Mouse (Mus musculus) layer of hippocampus, postnatal 36 days (tissue): ENCODE data around the gene Vav1. TPM values are rescaled to one million over a fixed set of nuclear protein-coding genes. Genes with fewer than 3 reads are reported as not detected.
A peak's percentile ranks its signal among the peaks of the same experiment; 100 is the strongest.
"Not testable (repeated sequence)": the region's sequence is repeated elsewhere in the genome, so short reads cannot be mapped to it uniquely, and the experiment has no call there.

Source experiments
- DNase-seq, 2 experiments: peaks; one replicate each; pipeline ENCODE4 v3.0.0; 2022
- total RNA-seq, 2 experiments: library from RNA; stranded (reverse); gene quantifications; 2 replicates each; pipeline ENCODE4 v1.2.3; 2021

The Vav1 gene
- total RNA-seq, 2 experiments from 2014 or later, result 3.0 to 3.7 TPM

DNA sequence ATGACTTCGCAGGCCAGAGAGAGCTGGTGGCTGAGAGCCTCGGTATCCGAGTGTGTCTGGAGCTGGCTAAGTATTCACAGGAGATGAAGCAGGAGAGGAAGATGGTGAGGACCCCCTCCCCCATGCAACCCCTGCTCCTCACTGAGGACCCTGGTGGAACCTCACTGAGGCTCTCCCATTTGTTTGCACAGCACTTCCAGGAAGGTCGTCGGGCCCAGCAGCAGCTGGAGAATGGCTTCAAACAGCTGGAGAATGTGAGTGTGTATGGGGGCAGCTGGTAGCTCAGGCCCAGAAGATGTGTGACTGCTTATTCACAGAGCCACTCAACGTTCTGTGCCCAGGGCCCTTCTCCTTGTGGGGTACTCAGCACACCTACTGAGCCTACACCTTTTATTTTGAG, 25.6 kb upstream of the Vav1 start:
- no peak for DNase-seq

DNA sequence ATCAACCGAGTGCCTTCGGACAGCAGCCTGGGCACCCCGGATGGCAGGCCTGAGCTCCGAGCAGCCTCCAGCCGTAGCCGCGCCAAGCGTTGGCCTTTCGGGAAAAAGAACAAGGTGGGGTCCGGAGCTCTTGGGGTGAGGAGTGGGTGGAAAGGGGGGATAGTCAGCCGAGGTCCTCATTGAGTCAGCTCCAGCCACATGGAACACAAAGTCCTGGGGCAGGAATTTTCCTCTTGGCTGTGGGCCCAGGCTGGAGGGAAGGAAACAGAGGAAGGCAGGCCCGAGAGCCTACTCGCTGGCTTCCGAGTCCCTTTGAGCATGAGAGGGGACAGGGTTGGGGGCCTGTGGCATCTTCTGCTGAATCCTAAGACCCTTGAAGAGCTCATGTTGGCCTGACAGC, 23.5 kb upstream of the Vav1 start:
- no peak for DNase-seq

DNA sequence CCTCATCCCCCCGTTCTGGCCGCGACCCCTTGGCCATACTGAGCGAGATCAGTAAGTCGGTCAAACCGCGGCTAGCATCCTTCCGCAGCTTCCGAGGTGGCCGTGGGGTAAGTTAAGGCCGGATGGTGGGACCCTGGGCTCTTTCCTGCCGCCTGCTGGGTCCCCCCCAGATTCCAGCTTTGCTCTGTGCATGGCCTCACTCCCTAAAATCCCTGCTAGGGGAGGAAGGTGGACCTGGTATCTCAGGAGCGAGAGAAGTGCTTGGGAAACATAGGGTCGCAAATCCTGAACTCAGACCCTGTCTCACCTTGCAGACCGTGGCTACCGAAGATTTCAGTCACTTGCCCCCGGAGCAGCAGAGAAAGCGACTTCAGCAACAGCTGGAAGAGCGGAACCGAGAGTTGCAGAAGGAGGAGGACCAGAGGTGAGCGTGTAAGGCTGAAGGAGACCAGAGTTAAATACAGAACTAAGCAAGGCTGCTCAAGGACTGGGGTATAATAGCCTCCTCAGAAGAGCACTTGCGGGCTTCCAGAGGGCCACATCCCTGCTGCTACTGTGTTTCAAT, 21.9 kb upstream of the Vav1 start:
- no peak for DNase-seq

DNA sequence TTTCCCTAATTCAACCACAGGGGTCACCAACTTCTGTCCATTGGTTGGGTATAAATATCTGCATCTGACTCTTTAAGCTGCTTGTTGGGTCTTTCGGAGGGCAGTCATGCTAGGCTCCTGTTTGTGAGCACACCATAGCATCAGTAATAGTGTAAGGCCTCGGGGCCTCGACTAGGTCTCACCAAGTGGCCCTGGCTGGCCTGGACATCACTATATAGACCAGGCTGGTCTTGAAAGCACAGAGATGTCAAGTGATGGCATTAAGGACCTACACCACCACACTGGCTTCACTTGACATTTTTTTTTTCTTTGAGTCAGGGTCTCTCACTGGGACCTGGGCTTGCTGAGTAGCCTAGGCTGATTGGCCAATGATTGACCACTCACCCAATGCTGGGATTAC, 20.7 kb upstream of the Vav1 start:
- no peak for DNase-seq

DNA sequence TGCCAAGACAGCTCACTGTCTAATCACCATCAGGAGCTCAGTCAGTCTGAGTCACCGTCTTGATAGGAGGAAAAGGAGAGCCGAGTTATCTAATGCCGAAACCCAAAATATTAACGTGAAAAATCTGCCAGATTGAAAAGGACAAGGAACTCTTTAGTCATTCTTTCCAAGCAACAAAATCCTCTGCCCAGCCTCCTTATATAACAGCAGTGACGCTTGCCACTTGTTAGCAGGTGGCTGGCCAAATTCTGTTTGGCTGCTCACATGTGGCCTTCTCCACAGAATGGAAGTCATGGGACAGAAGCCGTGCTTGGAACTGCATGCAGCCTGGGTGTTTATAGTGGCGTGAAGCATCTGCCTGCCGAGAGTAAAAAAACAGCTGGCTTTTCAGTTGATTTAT, 19.2 kb upstream of the Vav1 start:
- peak in 1 of 2 experiments; percentile 35 for DNase-seq

DNA sequence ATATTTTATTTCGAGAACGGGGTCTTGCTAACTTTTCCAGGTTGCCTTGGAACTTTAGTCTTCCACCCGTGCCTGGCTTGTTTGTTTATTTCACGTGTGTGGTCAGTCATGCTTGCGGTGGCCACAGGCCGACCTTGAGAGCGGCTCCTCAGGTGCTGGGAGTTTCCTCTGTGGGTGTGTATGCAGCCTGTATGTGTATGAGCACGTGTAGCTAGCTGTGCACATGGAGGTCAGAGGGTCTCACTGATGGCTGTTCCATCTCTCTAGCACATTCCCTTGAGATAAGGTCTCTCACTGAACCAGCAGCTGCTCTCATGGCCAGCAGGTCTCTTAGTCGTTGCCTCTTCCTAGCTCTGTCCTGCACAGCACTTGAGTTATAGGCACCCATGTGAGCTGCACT, 18.5 kb upstream of the Vav1 start:
- no peak for DNase-seq

DNA sequence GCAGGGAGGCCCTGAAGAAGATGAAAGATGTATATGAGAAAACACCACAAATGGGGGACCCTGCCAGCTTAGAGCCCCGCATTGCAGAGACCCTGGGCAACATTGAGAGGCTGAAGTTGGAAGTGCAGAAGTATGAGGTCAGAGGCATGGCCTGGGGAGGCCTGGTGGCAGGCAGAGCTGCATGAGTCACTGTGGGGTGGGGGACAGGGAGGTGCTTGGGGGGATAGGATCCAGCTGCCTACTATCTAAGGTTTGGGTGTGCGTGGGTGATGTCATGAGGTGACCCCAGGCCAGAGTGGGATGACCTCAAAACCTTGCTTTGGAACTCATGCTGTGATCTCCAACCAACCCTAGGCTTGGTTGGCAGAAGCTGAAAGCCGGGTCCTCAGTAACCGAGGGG, 17.6 kb upstream of the Vav1 start:
- no peak for DNase-seq

DNA sequence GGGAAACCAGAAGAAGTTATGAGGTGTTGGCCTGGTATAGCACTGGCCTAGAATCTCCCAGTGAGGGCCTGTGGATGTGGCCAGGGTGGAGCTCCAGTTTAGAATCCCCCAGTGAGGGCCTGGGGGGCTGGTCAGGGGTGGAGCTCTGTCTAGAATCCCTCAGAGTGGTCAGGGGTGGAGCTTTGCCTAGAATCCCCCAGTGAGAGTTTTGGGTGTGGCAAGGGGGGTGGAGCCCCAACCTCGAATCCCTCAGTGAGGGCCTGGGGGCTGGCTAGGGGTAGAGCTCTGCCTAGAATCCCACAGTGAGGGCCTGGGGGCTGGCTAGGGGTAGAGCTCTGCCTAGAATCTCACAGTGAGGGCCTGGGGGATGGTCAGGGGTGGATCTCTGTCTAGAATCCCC, 17.1 kb upstream of the Vav1 start:
- DNase-seq, result no peak

DNA sequence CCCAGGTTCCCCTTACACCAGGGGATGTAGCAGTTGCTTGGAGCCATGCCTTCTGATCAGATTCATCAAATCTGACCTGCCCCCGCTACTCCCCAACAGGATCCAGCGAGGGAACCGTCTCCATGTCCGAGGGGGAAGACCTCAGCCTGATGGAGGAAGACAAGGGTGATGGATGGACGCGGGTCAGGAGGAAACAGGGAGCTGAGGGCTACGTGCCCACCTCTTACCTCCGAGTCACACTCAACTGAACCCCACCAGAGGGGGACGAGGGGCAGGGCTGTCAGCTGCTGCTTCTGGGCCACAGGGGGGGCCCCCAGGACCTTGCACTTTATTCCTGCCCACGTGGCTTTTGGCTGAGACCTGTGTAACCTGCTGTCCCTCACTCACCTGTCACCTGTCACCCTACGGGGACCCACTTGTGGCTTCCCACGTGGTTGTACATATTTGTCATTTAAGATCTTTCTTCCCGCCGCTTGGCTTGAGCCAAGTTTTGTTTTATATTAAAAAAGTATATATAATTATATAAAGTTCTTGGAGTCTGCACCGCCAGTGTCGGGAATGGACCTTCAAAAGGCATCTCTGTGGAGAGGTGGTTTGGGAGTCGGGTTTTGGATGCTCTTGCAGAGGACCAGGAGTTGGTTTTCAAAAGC, 15.9 kb upstream of the Vav1 start:
- no peak for DNase-seq

DNA sequence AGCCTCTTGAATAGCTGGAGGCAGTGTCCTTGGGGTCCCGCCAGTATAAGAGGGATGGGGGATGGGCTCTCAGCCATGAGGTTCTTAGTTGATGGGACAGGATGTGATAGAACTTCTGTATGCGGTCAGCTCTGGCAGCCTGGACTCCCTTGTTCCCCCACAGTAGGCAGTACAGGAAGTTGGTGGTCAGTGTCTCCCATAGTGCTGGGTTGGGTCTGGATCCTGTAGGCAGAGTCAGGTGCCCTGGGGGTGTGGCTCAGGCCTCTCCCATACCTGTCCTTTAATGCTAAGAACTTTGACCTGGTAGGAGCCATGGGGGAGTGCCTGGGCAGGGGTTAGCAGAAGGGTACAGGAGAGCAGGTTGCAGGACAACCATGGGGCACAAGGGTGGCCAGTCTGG, 14.7 kb upstream of the Vav1 start:
- DNase-seq, result no peak

DNA sequence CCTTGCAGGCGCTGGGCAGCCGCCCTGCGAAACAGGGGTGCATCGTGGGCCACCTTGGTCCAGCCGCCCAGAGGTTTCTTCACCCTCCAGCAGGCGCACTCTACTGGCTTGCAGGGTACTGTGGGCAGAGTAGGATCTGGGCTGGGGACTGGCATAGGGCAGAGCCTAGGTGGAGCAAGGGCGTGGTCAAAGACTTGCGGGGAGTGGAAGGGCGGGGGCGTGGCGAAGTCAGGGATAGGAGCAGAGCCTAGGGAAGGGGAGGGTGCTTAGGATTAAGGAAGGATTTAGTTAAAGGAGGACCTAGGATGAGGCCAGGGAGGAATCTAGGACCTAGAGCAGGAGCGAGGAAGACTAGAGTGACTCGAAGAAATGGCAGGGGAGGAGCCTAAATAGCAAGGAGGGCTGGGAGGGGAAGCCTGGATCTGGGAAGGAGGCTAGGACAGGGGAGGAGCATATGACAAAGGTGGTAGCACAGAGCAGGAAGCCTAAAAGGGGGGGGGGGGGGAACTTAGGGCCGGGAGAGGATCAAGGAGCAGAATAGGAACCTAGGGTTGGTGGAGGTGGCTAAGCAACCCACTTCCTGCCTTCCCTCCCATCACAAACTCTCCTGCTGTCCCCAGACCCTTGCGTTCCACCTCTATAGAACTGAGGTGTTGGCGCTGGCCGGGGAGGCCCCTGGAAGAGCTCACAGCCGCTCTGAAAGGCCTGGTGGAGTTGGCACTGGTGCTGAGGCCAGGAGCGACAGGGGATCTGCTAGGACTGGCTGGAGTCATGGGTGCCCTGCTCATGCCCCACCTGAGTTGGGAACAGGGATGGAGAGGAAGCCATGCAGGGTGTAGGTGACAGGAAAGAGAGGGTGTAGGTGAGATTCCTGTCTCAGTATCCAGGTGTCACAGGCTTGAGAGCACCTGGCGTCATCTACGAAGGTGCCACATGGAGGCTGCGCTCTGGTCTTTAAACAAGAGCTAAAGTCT, 13.6 kb upstream of the Vav1 start:
- DNase-seq, result no peak

DNA sequence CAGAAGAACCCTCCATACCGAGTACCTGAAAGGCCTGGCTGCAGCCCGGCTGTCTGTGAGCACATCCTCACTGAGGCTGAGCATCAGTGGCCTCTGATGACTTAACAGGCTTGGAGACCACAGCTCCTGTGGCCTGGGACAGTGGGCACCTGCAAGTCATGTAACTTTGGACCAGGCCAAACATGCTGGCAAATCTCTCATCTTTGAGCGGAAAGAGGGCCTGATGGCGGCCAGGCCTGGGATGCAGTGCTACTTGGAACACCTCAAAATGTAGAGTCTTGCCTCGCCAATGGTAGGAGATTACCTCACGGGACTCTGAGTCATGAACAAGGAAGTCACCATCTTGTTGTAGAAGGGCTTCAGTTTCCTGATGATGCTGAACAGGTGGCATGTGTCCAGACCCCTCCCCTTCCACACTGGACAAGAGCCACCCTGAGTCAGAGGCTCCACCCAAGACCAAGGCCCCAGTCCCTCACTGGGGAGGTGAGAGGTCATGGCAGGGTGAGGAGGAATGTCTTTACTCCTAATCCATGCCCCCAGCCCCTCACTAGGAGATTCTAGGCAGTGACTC, 11.3 kb upstream of the Vav1 start:
- DNase-seq, result no peak

DNA sequence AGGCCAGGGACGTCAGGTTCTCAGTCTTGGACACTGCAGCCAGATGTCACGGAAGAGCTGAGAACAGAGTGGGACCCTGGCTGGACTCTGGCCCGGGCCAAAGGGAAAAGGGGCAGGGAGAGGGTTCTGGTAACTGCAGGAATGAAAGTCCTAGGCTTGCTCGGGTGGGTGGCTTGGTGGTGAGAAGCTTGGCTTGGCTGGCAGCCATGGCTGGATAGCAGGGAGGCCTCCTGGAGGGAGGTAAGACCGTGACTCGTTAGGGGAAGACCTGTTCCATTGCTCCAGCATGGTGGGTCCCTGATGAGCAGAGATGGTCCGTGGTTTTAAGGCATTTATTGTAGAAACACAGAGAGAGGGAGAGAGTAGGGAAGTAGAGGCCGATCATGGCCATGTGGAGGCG, 7.6 kb upstream of the Vav1 start:
- DNase-seq, result no peak

DNA sequence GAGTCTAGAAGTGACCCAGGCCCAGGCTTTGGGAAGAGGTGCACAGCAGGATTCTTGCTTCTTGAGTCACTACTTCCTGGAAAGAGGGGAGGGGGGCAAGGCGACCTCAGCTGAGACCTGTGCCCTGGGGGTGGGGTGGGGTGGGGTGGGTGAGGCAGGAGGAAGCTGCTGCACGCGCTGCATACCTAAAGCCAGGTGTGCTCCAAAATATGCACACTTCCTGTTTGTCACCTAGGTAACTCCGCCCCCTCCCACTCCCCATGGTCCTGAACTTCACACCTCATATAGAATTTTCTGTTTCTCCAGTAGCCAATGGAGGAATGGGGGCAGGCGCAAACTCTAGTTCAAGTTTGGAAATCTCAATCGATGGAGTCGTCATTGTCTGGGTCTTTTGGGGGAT, 5.1 kb upstream of the Vav1 start:
- no peak for DNase-seq

DNA sequence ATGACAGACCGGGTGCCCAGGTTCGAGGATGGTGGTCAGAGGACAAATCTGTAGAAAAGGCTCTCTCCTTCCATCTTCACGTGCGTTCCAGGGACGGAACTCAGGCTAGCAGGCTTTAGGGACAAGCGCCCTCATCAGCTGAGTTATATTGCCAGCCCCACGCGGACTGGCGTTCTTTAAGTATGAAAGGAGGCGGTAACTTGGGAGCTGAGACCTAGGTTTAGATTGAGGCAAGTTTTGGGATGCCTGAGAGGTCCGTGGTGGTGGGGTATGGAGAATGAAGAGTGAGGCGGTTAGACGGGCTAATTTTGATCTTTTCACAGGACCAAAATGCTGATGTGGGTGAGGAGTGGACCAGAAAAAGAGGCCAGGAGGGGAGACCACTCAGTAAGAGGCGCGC, 4.2 kb upstream of the Vav1 start:
- DNase-seq, result no peak

DNA sequence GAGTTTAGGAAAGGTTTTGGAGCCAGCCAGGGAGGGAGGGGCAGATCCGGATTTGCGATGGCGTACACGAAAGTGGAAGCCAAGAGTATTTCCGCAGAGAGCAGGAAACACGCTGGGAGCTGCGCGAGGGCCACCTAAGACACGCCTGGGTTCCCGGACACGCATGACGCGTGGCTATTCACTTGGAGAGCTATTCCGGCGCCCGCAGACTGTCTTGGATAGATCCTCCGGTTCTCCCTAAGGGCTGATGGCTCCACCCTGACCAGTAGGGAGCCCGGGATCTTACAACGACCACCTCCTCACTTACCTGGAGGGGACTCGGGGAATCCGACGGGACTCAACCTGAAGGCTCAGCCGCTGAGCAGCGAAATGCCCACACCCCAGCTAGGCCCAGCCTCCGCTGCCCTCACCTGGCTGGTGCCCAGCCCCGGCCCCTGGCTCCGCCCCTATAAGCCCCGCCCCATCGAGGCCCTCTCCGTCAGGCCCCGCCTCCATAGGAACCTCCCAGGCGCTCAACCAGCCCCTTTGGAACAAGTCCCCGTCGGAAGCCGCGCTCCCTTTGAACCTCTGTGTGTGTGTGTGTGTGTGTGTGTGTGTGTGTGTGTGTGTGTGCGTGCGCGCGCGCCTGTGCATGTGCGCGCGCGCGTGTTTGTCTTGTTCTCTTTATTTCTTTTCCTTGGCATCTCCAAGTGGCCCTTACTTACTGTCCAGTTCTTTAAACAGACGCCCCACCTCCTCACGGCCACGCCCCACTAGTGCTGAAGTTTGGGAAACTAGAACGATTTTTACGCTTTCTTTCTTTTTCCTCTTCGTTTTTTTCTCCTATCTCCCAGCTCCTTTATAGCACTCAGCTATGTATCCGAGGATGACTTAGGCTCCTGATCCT, 3.5 kb upstream of the Vav1 start:
- peak; percentile 56 for DNase-seq

DNA sequence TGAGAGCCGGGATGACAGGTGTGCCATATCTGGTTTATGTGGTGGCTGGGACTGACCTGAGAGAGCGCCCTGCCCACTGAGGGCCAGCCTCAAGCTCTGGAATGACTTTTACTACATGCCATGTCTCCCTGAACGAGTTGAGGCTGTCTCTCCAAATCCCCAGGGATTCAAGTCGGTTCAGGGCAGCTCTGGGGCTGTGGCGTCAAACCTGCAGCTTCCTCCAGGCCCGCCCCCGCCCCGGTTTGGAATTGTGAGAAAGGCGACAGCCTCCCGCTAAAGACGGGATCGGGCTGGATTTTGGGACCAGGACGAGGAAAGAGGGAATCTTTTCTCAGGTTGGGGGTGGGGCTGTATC, 2.9 kb upstream of the Vav1 start:
- DNase-seq, result no peak

DNA sequence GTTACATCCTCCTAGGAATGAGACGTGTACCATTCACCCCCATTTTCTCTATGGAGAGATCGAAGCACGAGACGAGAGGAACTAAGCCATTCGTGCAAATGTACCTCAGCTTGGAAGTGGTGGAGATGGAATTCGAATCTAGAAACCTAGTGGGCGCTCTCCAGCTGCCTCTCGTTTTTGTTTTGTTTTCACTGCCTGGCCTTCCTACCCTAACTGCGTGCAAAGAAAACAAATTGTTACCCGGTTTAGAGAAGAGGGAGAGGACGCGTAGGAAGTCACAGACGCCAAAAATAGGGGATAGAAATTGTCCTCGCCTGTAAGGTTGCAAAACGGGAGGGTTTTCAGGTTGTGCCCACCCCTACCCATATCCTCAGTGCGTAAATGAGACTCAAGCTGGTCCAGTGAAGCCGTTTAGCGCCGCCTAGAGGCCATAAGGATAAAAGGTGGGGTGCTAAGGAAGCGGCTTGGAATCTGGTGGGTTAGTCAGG, 2.2 kb upstream of the Vav1 start:
- DNase-seq, result peak; percentile 66 to 69

DNA sequence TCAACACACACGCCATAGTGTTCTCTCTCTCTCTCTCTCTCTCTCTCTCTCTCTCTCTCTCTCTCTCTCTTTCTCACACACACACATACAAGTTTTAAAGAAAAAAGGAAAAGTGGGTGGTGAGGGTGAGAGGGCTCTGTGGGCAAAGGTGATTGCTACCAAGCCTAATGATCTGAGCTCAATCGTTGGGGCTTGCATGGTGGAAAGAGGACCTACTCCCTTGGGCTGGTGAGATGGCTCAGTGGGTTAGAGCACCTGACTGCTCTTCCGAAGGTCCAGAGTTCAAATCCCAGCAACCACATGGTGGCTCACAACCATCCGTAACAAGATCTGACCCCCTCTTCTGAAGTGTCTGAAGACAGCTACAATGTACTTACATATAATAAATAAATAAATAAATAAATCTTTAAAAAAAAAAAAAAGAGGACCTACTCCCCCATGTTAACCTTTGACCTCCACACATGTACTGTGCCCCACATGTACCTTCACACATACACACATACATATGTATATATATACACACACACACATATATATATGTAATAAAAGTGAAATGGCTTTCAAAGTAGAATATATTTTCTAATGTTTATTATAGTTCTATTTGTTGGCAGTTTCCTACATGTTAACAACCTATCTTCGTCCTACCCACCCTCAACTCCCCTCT, 1.2 kb upstream of the Vav1 start:
- not testable (repeated sequence) for DNase-seq

DNA sequence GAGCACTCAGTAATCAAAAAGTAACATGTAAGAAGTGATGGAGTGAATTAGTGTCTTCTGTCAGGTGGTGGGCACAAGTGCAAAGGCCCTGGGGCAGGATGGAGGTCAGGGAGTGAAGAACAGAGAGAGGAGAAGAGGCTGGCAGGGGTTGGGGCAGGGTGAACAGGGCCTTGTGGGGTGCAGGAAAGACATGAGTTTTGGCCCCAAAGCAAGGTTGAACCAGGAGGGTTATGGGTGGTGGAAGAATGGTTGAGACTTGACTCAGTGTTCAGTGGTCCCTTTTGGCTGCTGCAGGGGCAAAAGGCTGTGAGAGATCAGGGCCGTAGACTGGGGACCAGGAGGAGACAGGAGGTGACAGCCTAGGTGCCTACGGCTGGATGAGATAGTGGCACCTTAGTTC, 363 bp upstream of the Vav1 start:
- DNase-seq, result no peak

DNA sequence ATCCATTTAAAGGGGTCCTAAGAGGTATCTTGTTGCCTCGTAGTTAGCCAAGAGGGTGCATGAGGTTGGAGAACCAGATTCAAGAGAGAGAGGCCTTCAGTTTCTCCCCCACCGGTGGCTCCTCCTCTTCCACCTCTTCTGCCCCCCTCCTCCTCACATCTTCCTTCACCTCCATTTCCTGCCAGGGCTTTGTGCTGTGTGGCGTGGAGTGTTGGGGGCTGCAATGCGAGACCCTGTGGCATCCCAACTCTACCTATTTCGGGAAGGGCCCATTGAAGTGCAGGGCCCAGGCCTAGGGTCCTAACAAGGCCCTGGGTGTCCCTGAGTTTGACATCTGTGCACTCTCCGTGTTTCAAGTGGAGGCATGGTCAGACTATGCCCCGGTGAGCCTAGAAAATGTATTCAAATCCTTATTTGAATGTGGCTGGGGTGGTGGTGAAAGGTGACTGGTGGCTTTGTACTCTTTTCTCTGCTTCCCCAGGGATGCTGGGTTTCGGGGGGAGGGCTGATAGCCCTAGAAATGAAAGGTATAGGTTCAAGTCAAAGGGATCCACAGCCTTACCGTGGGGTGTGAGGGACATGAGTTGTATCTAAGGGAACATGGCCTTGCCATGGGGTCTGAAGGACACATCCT, 808 bp downstream of the Vav1 start:
- DNase-seq, result no peak
